Mouse (Mus musculus): ENCODE results near the gene Dennd1a. TPM values are rescaled to one million over a fixed set of nuclear protein-coding genes. Genes with fewer than 3 reads are reported as not detected.

Dennd1a gene
- polyA plus RNA-seq, 1 experiment: 36.2 TPM

DNA sequence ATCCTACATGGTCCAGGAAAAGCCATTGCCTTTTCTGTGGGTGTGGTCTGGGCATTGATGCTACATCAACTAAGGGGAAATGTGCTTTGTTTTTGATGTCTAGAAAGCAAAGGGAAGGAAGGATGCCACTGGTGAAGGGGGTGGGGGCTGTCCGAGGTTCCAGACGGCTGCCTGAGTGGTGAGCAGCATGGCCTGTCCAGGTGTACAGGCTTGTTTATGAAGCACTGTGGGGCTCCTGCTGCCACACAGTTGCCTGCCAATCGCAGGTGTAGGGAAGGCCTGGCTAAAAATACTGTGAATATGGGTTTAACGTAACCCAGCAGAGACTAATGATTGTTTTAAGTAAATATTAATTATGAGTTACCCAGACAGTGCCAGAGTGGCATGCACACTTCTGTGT is 414.4 kb downstream of the Dennd1a start:
- Histone ChIP-seq H3K27ac (ENCODE audit: insufficient read depth, low read depth, low read length) (no peak overlapping the region), H3K4me3 (ENCODE audit: insufficient read depth, low read depth, low read length) (no peak overlapping the region), H3K36me3 (ENCODE audit: control insufficient read depth, insufficient read depth, low read length) (no peaks in the 10 kb centered on the region), H3K4me1 (ENCODE audit: control insufficient read depth, insufficient read depth, low read length) (no peaks in the 10 kb centered on the region), H3K27me3 (replicated peaks; ENCODE audit: control insufficient read depth, insufficient read depth, low read length) (no peaks in the 10 kb centered on the region)
- DNase-seq: no peak
- WGBS: 63% methylated on average over 4 of the region's 4 CpGs
- TF ChIP-seq CTCF (conservative IDR thresholded peaks at IDR 0.05; ENCODE audit: insufficient read depth, insufficient read length, low read depth, low read length) (no peak), POLR2A (IDR thresholded peaks at IDR 0.05; ENCODE audit: low read depth, low read length) (no peak)

DNA sequence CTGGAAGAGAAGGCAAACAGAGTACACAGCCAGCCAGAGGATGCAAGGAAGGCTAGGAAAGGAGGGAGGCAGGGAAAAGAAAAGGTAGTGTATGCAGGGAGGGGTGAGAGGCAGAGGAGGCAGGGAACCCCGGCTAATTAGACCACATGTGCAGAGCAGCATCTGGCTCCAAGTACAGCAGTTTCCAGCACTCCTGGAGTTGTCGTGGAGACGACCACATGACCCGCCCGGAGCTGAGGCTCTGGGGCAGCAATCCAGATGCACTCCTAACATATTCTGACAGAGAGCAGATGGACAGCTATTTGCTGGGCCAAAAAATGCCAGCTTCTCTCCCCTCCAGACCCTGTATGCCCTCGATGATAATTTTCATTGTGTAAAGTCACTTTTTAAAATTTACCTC is 417.6 kb downstream of the Dennd1a start:
- no peak for TF ChIP-seq CTCF (conservative IDR thresholded peaks at IDR 0.05; ENCODE audit: insufficient read depth, insufficient read length, low read depth, low read length)
- TF ChIP-seq POLR2A (IDR thresholded peaks at IDR 0.05; ENCODE audit: low read depth, low read length): no peak
- no peak for DNase-seq
- Histone ChIP-seq H3K4me3 (ENCODE audit: insufficient read depth, low read depth, low read length) (no peak overlapping the region), H3K27ac (ENCODE audit: insufficient read depth, low read depth, low read length) (no peak overlapping the region), H3K4me1 (ENCODE audit: control insufficient read depth, insufficient read depth, low read length) (no peaks in the 10 kb centered on the region), H3K36me3 (ENCODE audit: control insufficient read depth, insufficient read depth, low read length) (no peaks in the 10 kb centered on the region), H3K27me3 (replicated peaks; ENCODE audit: control insufficient read depth, insufficient read depth, low read length) (no peaks in the 10 kb centered on the region)
- 59% methylated on average over 6 of the region's 6 CpGs for WGBS

DNA sequence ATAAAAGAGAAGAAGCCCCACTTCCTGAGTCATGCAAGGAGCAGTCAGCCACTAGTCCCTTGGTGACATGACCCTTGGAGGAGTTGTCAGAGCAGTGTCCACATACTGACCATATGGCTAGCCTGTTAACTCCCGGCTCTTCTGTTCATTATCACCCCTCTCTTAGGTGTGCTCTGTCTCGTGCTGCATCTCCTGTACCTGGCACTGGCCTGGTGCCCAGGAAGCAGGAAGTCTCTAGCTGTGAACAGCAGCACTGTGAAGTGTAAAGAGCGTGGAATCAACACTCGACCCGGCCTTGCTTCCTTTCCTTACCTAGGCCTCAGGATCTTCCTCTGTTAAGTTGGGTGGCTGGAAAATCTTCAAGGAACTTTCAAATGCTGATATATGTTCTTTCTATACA is 419.8 kb downstream of the Dennd1a start:
- Histone ChIP-seq H3K27ac (ENCODE audit: insufficient read depth, low read depth, low read length) (no peak overlapping the region), H3K4me3 (ENCODE audit: insufficient read depth, low read depth, low read length) (no peak overlapping the region), H3K4me1 (ENCODE audit: control insufficient read depth, insufficient read depth, low read length) (no peaks in the 10 kb centered on the region), H3K27me3 (replicated peaks; ENCODE audit: control insufficient read depth, insufficient read depth, low read length) (no peaks in the 10 kb centered on the region), H3K36me3 (ENCODE audit: control insufficient read depth, insufficient read depth, low read length) (no peaks in the 10 kb centered on the region)
- 73% methylated on average over 5 of the region's 5 CpGs for WGBS
- TF ChIP-seq CTCF (conservative IDR thresholded peaks at IDR 0.05; ENCODE audit: insufficient read depth, insufficient read length, low read depth, low read length) (no peak), POLR2A (IDR thresholded peaks at IDR 0.05; ENCODE audit: low read depth, low read length) (no peak)
- DNase-seq: no peak

DNA sequence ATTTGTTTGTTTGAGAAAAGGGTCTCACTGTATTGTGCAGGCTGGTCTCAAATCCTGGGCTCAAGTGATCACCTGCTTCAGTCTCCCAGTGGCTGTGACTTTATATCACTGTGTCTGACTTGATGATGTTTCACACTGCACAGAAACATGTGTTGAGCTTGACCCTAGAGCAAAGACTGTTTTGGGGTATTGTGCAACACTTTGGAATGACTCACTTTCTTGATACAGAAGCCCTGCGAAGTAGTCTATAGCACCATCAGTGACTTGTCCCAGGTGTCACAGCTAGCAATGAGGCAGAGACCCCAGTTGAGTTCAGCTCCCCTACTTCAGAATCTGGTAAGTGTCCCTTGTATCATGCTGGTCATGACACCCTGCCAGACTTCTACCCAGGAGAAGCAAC is 429.7 kb downstream of the Dennd1a start:
- DNase-seq: no peak
- no peaks in the 10 kb centered on the region for H3K36me3 ChIP-seq (ENCODE audit: control insufficient read depth, insufficient read depth, low read length)
- H3K4me1 ChIP-seq (ENCODE audit: control insufficient read depth, insufficient read depth, low read length): no peaks in the 10 kb centered on the region
- H3K4me3 ChIP-seq (ENCODE audit: insufficient read depth, low read depth, low read length): no peak overlapping the region
- TF ChIP-seq POLR2A (IDR thresholded peaks at IDR 0.05; ENCODE audit: low read depth, low read length) (no peak), CTCF (conservative IDR thresholded peaks at IDR 0.05; ENCODE audit: insufficient read depth, insufficient read length, low read depth, low read length) (no peak)
- WGBS: 88% methylated on average over 1 of the region's 1 CpGs
- H3K27me3 ChIP-seq (replicated peaks; ENCODE audit: control insufficient read depth, insufficient read depth, low read length): no peaks in the 10 kb centered on the region
- no peak overlapping the region for H3K27ac ChIP-seq (ENCODE audit: insufficient read depth, low read depth, low read length)

DNA sequence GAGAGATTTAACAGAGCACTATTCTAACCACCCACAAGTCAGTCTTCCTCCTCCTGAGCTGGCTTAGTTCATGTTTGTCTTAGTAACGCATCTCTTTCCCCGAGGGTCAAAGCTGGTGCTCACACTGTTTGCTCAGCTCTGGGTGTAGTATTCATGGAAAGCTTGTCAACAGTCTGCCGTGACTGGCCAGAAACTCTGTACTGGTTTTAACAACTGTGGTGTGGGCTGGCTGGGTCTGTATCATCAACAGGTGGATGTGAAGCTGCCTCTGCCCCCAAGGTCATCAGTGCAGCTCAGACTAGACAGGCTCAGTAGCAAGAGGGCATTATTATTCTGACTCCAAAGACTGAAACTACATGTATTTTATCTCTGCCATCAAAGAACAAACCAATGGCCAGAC is 430.2 kb downstream of the Dennd1a start:
- no peaks in the 10 kb centered on the region for H3K36me3 ChIP-seq (ENCODE audit: control insufficient read depth, insufficient read depth, low read length)
- TF ChIP-seq POLR2A (IDR thresholded peaks at IDR 0.05; ENCODE audit: low read depth, low read length) (no peak), CTCF (conservative IDR thresholded peaks at IDR 0.05; ENCODE audit: insufficient read depth, insufficient read length, low read depth, low read length) (no peak)

DNA sequence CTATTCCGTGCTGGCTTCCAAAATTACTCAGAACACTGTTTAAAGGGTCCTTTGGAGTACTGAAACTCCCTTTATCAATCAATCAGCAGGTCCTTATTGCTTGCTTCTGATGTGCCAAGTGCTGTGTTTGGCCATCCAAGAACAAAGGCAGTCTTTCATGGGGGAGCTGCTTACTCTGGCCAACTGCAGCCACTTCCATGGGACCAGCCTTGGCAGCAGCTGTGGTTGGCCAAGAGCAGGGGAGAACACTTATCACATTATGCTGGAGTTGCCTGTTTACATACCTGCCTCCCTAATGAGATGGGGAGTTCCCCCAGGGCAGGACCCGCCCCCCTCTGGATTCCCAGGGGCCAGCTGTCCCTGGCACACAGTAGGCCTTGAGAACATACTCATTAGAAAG is 432.0 kb downstream of the Dennd1a start:
- WGBS: 94% methylated on average over 2 of the region's 2 CpGs
- TF ChIP-seq POLR2A (IDR thresholded peaks at IDR 0.05; ENCODE audit: low read depth, low read length) (no peak), CTCF (conservative IDR thresholded peaks at IDR 0.05; ENCODE audit: insufficient read depth, insufficient read length, low read depth, low read length) (no peak)

More for the DNA sequence above, 430.2 kb downstream of the Dennd1a start:
- H3K4me1 ChIP-seq (ENCODE audit: control insufficient read depth, insufficient read depth, low read length): no peaks in the 10 kb centered on the region
- H3K27ac ChIP-seq (ENCODE audit: insufficient read depth, low read depth, low read length): no peak overlapping the region
- 76% methylated on average over 3 of the region's 3 CpGs for WGBS
- no peak overlapping the region for H3K4me3 ChIP-seq (ENCODE audit: insufficient read depth, low read depth, low read length)
- no peak for DNase-seq
- H3K27me3 ChIP-seq (replicated peaks; ENCODE audit: control insufficient read depth, insufficient read depth, low read length): no peaks in the 10 kb centered on the region

DNA sequence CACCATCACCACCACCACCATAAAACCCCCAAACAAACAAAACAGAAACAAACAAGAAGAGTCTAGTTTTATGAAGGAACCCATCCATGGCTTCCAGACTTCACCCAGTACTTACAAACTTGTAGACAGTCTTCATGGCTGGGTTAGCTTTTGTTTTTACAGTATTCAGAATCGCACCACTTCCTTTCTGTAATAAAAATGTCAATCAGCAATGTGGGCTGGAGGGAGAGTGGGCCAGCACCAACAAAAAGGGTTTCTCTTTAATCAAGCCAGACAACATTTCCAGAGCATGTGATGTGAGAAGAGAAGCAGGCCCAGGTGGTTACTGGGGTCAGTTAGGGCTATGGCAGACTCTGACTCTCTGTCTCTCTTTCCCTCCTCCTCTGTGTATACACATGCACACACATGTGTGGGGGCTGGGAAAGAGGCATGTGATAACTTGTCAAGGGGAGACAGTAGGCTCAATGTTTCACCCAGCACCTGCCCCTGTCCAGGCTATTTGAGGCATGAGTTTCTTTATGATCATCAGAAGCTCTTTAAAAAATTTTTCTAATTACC is 433.2 kb downstream of the Dennd1a start:
- Histone ChIP-seq H3K36me3 (ENCODE audit: control insufficient read depth, insufficient read depth, low read length) (no peaks in the 10 kb centered on the region), H3K4me1 (ENCODE audit: control insufficient read depth, insufficient read depth, low read length) (no peaks in the 10 kb centered on the region), H3K27me3 (replicated peaks; ENCODE audit: control insufficient read depth, insufficient read depth, low read length) (no peaks in the 10 kb centered on the region), H3K27ac (ENCODE audit: insufficient read depth, low read depth, low read length) (no peak overlapping the region), H3K4me3 (ENCODE audit: insufficient read depth, low read depth, low read length) (no peak overlapping the region)
- WGBS: 20% methylated on average over 1 of the region's 1 CpGs
- no peak for DNase-seq
- no peak for TF ChIP-seq POLR2A (IDR thresholded peaks at IDR 0.05; ENCODE audit: low read depth, low read length)
- TF ChIP-seq CTCF (conservative IDR thresholded peaks at IDR 0.05; ENCODE audit: insufficient read depth, insufficient read length, low read depth, low read length): no peak

More for the DNA sequence above, 432.0 kb downstream of the Dennd1a start:
- H3K4me3 ChIP-seq (ENCODE audit: insufficient read depth, low read depth, low read length): no peak overlapping the region
- no peak for DNase-seq
- no peak overlapping the region for H3K27ac ChIP-seq (ENCODE audit: insufficient read depth, low read depth, low read length)
- H3K4me1 ChIP-seq (ENCODE audit: control insufficient read depth, insufficient read depth, low read length): no peaks in the 10 kb centered on the region
- no peaks in the 10 kb centered on the region for H3K36me3 ChIP-seq (ENCODE audit: control insufficient read depth, insufficient read depth, low read length)
- no peaks in the 10 kb centered on the region for H3K27me3 ChIP-seq (replicated peaks; ENCODE audit: control insufficient read depth, insufficient read depth, low read length)
